Mouse (Mus musculus): Measurements from ENCODE around the gene Nxph4.

- TF ChIP-seq CTCF (IDR thresholded peaks at IDR 0.05) (no peak), EP300 (IDR thresholded peaks at IDR 0.05) (no peak)
Observed at GRCm38 (mm10) chr10:127570384-127570783, 36.0 kb upstream of the Nxph4 start.
